Mouse (Mus musculus): ENCODE results near the gene Szt2. TPM values are rescaled to one million over a fixed set of nuclear protein-coding genes. Genes with fewer than 3 reads are reported as not detected.

Gene Szt2
- polyA plus RNA-seq, 1 experiment: 7.6 TPM

GRCm38 (mm10) chr4:118390146-118390545 is 18.9 kb downstream of the Szt2 start:
- TF ChIP-seq USF1 (IDR thresholded peaks at IDR 0.05; ENCODE audit: low read depth) (no peak), FOSL1 (IDR thresholded peaks at IDR 0.05; ENCODE audit: insufficient read depth, low read length, poor library complexity, severe bottlenecking) (no peak), MYOD1 (IDR thresholded peaks at IDR 0.05; ENCODE audit: control insufficient read depth, insufficient read length, low read depth) (no peak), MAX (IDR thresholded peaks at IDR 0.05) (no peak), CEBPB (IDR thresholded peaks at IDR 0.05; ENCODE audit: low read depth) (no peak), CTCF (IDR thresholded peaks at IDR 0.05; ENCODE audit: control insufficient read depth, insufficient read depth, insufficient read length) (no peak), MYOG (IDR thresholded peaks at IDR 0.05; ENCODE audit: control insufficient read depth, extremely low read depth, insufficient read length) (no peak)
- peaks cover 61% of the 10 kb centered on the region for H3K36me3 ChIP-seq (ENCODE audit: control insufficient read depth, insufficient read depth)
- H3K79me3 ChIP-seq (ENCODE audit: low read depth): no peaks in the 10 kb centered on the region
- no peaks in the 10 kb centered on the region for H3K79me2 ChIP-seq (ENCODE audit: control insufficient read depth, insufficient read depth)
- no peak overlapping the region for H3K4me3 ChIP-seq (ENCODE audit: insufficient read depth, poor library complexity, severe bottlenecking)
- H3ac ChIP-seq (ENCODE audit: control insufficient read depth, insufficient read length, low read depth): no peak overlapping the region
- H3K27me3 ChIP-seq (ENCODE audit: control insufficient read depth, insufficient read depth, insufficient read length): no peaks in the 10 kb centered on the region

DNA sequence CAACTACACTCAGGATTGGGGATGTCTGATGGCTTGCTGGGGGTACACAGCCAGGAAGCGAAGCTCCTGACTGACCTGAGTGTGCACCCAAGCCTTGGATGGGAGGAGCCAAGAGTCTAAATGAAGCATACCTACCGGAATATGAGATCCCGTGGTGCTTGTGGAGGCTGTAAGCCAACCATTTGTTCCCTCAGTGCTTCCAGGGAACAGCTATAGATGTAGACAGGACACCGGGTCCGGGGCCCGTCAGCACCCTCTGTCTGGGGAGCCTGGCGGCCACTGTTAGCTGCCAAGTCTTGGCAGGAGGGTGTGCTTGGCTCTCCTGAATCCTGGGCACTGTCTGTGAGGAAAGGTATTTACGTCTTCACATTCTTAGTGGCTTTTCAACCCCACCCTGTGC is 21.8 kb downstream of the Szt2 start:
- no peak overlapping the region for H3ac ChIP-seq (ENCODE audit: control insufficient read depth, insufficient read length, low read depth)
- no peak for TF ChIP-seq CEBPB (IDR thresholded peaks at IDR 0.05; ENCODE audit: low read depth)
- no peak for TF ChIP-seq CTCF (IDR thresholded peaks at IDR 0.05; ENCODE audit: control insufficient read depth, insufficient read depth, insufficient read length)
- TF ChIP-seq MYOG (IDR thresholded peaks at IDR 0.05; ENCODE audit: control insufficient read depth, extremely low read depth, insufficient read length): no peak
- TF ChIP-seq MYOD1 (IDR thresholded peaks at IDR 0.05; ENCODE audit: control insufficient read depth, insufficient read length, low read depth): no peak
- no peaks in the 10 kb centered on the region for H3K79me3 ChIP-seq (ENCODE audit: low read depth)
- H3K36me3 ChIP-seq (ENCODE audit: control insufficient read depth, insufficient read depth): peaks cover 53% of the 10 kb centered on the region
- H3K27me3 ChIP-seq (ENCODE audit: control insufficient read depth, insufficient read depth, insufficient read length): no peaks in the 10 kb centered on the region
- H3K4me3 ChIP-seq (ENCODE audit: insufficient read depth, poor library complexity, severe bottlenecking): no peak overlapping the region
- H3K79me2 ChIP-seq (ENCODE audit: control insufficient read depth, insufficient read depth): no peaks in the 10 kb centered on the region

DNA sequence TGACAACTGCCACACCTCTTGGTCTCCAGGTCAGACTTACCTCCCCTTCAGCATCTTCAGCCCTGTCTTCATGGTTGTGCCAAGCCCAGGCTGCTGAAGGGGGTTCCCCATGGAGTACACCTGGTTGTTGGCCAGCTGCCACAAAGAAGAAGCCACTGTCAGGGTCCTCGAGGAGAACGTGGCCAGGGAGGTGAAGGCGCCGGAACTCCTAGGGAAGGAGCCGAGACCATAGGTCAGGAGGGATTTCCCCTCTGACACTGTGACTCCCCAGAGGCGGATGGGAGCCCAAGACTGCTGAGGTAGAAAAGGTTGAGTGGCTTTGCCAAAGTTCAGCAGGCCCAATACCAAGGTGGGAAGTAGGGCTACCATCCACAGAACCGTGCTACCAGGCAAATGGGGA is 25.8 kb downstream of the Szt2 start:
- Histone ChIP-seq H3K4me3 (ENCODE audit: insufficient read depth, poor library complexity, severe bottlenecking) (no peak overlapping the region), H3K79me2 (ENCODE audit: control insufficient read depth, insufficient read depth) (no peaks in the 10 kb centered on the region), H3K79me3 (ENCODE audit: low read depth) (no peaks in the 10 kb centered on the region), H3K36me3 (ENCODE audit: control insufficient read depth, insufficient read depth) (peaks cover 53% of the 10 kb centered on the region), H3K27me3 (ENCODE audit: control insufficient read depth, insufficient read depth, insufficient read length) (no peaks in the 10 kb centered on the region), H3ac (ENCODE audit: control insufficient read depth, insufficient read length, low read depth) (no peak overlapping the region)
- TF ChIP-seq MYOG (IDR thresholded peaks at IDR 0.05; ENCODE audit: control insufficient read depth, extremely low read depth, insufficient read length) (no peak), CEBPB (IDR thresholded peaks at IDR 0.05; ENCODE audit: low read depth) (no peak), USF1 (IDR thresholded peaks at IDR 0.05; ENCODE audit: low read depth) (no peak), FOSL1 (IDR thresholded peaks at IDR 0.05; ENCODE audit: insufficient read depth, low read length, poor library complexity, severe bottlenecking) (no peak), MYOD1 (IDR thresholded peaks at IDR 0.05; ENCODE audit: control insufficient read depth, insufficient read length, low read depth) (no peak), MAX (IDR thresholded peaks at IDR 0.05) (no peak), CTCF (IDR thresholded peaks at IDR 0.05; ENCODE audit: control insufficient read depth, insufficient read depth, insufficient read length) (no peak)

DNA sequence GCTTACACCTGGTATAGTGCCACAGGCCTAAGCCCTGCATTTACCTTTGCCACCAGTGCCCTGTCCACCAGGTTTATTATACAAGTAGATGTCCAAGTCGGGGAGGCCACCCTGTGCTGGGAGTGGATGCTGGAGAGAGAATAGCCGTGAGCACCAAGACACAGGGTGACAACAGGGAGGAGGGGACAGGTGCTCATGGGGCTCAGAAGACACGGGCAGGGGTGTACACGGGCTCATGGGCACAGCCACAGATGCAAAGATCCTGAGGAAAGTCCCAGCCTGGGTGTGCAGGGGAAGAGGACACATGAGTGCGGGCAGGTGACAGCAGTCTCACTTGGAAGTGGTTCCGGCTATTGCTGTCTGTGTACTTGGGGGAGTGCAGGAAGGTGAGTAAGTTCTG is 33.1 kb downstream of the Szt2 start:
- TF ChIP-seq MYOG (IDR thresholded peaks at IDR 0.05; ENCODE audit: control insufficient read depth, extremely low read depth, insufficient read length) (no peak), CEBPB (IDR thresholded peaks at IDR 0.05; ENCODE audit: low read depth) (no peak), FOSL1 (IDR thresholded peaks at IDR 0.05; ENCODE audit: insufficient read depth, low read length, poor library complexity, severe bottlenecking) (no peak), MYOD1 (IDR thresholded peaks at IDR 0.05; ENCODE audit: control insufficient read depth, insufficient read length, low read depth) (no peak), USF1 (IDR thresholded peaks at IDR 0.05; ENCODE audit: low read depth) (no peak), CTCF (IDR thresholded peaks at IDR 0.05; ENCODE audit: control insufficient read depth, insufficient read depth, insufficient read length) (no peak), MAX (IDR thresholded peaks at IDR 0.05) (no peak)
- no peak overlapping the region for H3K4me3 ChIP-seq (ENCODE audit: insufficient read depth, poor library complexity, severe bottlenecking)
- no peaks in the 10 kb centered on the region for H3K27me3 ChIP-seq (ENCODE audit: control insufficient read depth, insufficient read depth, insufficient read length)
- peaks cover 55% of the 10 kb centered on the region for H3K36me3 ChIP-seq (ENCODE audit: control insufficient read depth, insufficient read depth)
- no peak overlapping the region for H3ac ChIP-seq (ENCODE audit: control insufficient read depth, insufficient read length, low read depth)
- H3K79me2 ChIP-seq (ENCODE audit: control insufficient read depth, insufficient read depth): no peaks in the 10 kb centered on the region
- no peaks in the 10 kb centered on the region for H3K79me3 ChIP-seq (ENCODE audit: low read depth)

DNA sequence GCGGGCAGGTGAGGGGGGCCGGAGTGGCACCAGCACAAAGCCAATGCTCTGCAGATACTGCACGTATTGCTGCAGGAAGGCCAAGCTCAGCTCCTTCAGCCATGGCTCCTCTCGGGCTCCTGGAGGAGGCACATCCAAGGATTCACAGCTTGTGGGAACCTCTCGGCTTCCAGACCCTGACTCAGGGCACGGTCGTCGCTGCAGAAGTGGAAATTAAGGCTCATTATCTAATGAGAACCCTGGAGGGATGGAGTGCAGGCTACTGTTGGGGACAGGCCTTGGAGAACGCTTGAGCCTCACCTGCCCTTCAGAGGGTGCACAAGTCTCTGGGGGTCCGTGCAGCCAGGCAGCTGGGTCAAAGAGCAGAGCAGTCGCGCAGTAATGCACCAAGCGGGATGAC is 37.3 kb downstream of the Szt2 start:
- H3K36me3 ChIP-seq (ENCODE audit: control insufficient read depth, insufficient read depth): peaks cover 60% of the 10 kb centered on the region
- TF ChIP-seq FOSL1 (IDR thresholded peaks at IDR 0.05; ENCODE audit: insufficient read depth, low read length, poor library complexity, severe bottlenecking): no peak
- no peak for TF ChIP-seq MYOD1 (IDR thresholded peaks at IDR 0.05; ENCODE audit: control insufficient read depth, insufficient read length, low read depth)
- TF ChIP-seq MYOG (IDR thresholded peaks at IDR 0.05; ENCODE audit: control insufficient read depth, extremely low read depth, insufficient read length): no peak
- no peak for TF ChIP-seq CEBPB (IDR thresholded peaks at IDR 0.05; ENCODE audit: low read depth)
- TF ChIP-seq USF1 (IDR thresholded peaks at IDR 0.05; ENCODE audit: low read depth): no peak
- TF ChIP-seq CTCF (IDR thresholded peaks at IDR 0.05; ENCODE audit: control insufficient read depth, insufficient read depth, insufficient read length): no peak
- no peak for TF ChIP-seq MAX (IDR thresholded peaks at IDR 0.05)
- H3K79me2 ChIP-seq (ENCODE audit: control insufficient read depth, insufficient read depth): no peaks in the 10 kb centered on the region
- H3K4me3 ChIP-seq (ENCODE audit: insufficient read depth, poor library complexity, severe bottlenecking): no peak overlapping the region
- H3K27me3 ChIP-seq (ENCODE audit: control insufficient read depth, insufficient read depth, insufficient read length): no peaks in the 10 kb centered on the region
- no peaks in the 10 kb centered on the region for H3K79me3 ChIP-seq (ENCODE audit: low read depth)
- no peak overlapping the region for H3ac ChIP-seq (ENCODE audit: control insufficient read depth, insufficient read length, low read depth)

- no peaks in the 10 kb centered on the region for H3K79me2 ChIP-seq (ENCODE audit: control insufficient read depth, insufficient read depth)
- no peaks in the 10 kb centered on the region for H3K79me3 ChIP-seq (ENCODE audit: low read depth)
- H3ac ChIP-seq (ENCODE audit: control insufficient read depth, insufficient read length, low read depth): no peak overlapping the region
- no peak overlapping the region for H3K4me3 ChIP-seq (ENCODE audit: insufficient read depth, poor library complexity, severe bottlenecking)
- H3K27me3 ChIP-seq (ENCODE audit: control insufficient read depth, insufficient read depth, insufficient read length): no peaks in the 10 kb centered on the region
- H3K36me3 ChIP-seq (ENCODE audit: control insufficient read depth, insufficient read depth): peaks cover 50% of the 10 kb centered on the region
- TF ChIP-seq MYOD1 (IDR thresholded peaks at IDR 0.05; ENCODE audit: control insufficient read depth, insufficient read length, low read depth) (no peak), CEBPB (IDR thresholded peaks at IDR 0.05; ENCODE audit: low read depth) (no peak), MAX (IDR thresholded peaks at IDR 0.05) (no peak), USF1 (IDR thresholded peaks at IDR 0.05; ENCODE audit: low read depth) (no peak), FOSL1 (IDR thresholded peaks at IDR 0.05; ENCODE audit: insufficient read depth, low read length, poor library complexity, severe bottlenecking) (no peak), CTCF (IDR thresholded peaks at IDR 0.05; ENCODE audit: control insufficient read depth, insufficient read depth, insufficient read length) (no peak)
Measured at GRCm38 (mm10) chr4:118368616-118369015, 40.5 kb downstream of the Szt2 start.
